Mouse (Mus musculus) erythroblast, embryonic 14.5 days (primary cell): Measurements from ENCODE around the gene Znrd1as.

Source experiments
- GATA1 ChIP-seq: IDR thresholded peaks from 2 replicates; pipeline ENCODE4 v1.6.1; 2012; ENCODE audit warnings: low read length, inconsistent platforms, mixed read lengths
- TAL1 ChIP-seq: IDR thresholded peaks from 3 replicates; pipeline ENCODE4 v1.6.1; 2012; ENCODE audit warnings: low read length, inconsistent platforms, mixed read lengths

DNA sequence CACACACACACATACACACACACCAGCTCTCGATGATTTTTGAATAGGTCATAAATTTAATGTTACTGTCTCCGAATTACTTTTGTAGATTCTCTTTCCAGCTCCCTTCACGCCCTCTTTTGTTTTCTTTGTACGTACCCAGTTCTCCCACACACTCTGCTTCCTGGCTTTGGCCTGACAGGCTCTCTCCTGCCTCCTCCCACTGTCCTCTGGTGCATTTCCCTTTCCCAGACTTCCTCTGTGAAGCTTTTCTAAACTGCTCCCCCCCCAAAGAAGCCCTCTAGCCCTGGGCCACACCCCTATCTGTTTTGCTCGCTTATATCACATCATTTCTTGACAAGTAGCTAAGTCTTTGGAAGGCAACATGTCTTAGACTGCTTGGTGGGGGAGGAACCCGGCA is 28.2 kb upstream of the Znrd1as start:
- TF ChIP-seq GATA1 = no peak
- no peak for TF ChIP-seq TAL1
